Mouse (Mus musculus): Measurements from ENCODE around the gene Gm572. TPM values are rescaled to one million over a fixed set of nuclear protein-coding genes. Genes with fewer than 3 reads are reported as not detected.

Gm572 gene
- polyA plus RNA-seq (2012; rRNA removed), result not detected in 2 replicates

DNA sequence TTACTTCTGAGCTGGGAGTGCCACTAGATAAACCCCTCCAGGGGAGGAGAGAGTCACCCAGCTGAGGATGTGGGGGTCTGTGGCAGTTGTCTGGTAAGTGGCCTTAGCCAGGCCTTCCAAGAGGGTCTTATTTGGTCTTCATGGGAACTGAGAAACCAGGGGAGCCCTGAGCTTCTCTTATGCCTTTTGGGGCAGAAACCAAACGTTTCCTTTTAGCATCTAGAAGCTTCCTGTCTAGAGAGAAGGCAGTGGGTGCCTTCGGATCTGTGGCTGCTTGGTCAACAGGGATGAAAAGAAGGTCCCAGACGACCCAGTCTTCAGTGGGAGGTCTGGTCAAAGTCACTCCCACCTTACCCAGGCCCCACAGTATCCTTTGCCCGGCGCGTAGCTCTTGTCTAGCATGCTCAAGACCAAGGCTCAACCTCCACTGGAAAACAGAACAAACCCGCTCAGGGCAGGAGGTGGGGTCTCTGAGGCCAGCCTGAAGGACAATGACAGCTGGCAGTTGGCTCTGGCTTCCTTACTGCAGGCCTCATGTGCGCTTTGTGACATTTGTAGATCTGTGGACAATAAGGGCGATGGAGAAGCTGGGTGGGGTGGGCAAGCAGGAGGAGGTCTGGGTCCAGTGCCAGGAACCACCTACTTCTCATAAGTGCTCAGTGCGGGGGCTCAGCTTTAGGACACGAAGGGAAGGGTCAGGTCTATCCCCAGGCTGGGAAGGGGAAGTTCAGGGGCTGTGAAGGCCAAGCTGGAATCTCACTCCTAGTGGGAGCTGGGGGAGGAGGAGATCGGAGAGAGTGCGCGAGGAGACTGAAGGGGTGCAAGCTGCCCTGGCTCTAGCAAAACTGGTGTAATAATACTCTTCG is at the start of gene Gm572:
Gene Gm572 (plus strand): TSS at position 27 of the 866 bp plus-strand sequence.

DNA sequence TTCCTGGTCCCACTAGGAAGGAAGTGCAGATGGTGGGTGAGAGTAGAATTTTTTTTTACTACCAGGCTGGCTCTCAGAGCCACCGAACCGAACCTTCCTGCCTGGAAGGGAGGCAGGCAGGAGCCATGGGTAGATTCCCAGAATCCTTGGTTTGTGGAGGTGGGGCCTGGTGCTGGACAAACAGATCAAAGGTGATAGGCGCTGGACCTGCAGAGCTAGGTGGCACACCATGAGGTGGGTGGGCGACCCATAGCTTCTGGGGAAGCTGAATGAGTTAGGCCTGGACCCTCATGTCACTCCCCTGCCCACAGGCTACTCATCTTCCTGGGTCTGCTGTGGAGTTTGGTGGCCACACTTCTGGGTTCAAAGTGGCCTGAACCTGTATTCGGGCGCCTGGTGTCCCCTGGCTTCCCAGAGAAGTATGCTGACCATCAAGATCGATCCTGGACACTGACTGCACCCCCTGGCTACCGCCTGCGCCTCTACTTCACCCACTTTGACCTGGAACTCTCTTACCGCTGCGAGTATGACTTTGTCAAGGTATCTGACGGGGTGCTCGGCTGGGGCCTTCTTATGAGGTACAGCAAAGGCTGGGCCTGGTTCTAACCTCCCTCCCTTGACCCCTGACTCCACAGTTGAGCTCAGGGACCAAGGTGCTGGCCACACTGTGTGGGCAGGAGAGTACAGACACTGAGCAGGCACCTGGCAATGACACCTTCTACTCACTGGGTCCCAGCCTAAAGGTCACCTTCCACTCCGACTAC is 40.6 kb upstream of the Gm572 start, which contains the start of gene Masp2:
Gene Masp2 (plus strand): TSS at position 198 of the 764 bp plus-strand sequence.

DNA sequence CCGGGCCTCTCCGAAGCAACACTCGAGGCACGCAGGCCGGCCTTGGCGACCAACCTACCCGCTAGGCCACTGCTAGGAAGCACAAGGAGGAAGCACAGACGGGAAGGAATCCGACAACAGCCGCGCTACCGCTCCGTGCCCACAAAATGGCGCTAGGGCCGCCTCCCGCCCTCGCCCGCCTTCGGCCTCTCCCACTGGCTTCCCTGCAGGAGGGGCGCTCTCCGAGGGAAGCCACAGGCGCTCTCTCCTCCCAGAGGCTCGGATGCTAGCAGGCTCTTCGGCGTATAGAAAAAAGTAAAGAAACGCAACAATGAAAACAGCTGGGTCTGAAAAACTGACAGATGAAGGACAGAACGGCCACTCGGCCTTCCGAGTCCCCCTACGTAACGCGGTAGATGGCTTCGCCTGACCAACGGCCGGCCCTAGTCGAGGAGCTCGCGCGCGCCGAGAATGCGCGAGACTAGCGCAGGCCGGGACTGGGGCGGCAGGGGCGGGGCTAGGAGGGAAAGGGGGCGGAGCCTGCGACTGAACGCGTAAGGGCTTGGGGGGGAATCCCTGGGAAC is 16.4 kb upstream of the Gm572 start, which contains the start of gene Tardbp:
Gene Tardbp (minus strand): TSS at position 397 of the 563 bp plus-strand sequence.

Other genes starting within 250 kb of the Gm572 start
- 7.3 and 13.5 TPM in 2 replicates for gene Ubiad1, start 198.5 kb upstream of the Gm572 start, polyA plus RNA-seq (2012; rRNA removed)
- 23.6 and 26.5 TPM in 2 replicates for gene Mtor, start 194.7 kb upstream of the Gm572 start, polyA plus RNA-seq (2012; rRNA removed)
- 0.08 and 0.30 TPM in 2 replicates for gene Angptl7, start 142.9 kb upstream of the Gm572 start, polyA plus RNA-seq (2012; rRNA removed)
- gene Exosc10, start 84.9 kb upstream of the Gm572 start, polyA plus RNA-seq (2012; rRNA removed), result 62.2 and 62.3 TPM in 2 replicates
- 80.6 and 95.6 TPM in 2 replicates for gene Srm, start 51.8 kb upstream of the Gm572 start, polyA plus RNA-seq (2012; rRNA removed)
- 0.79 and 0.99 TPM in 2 replicates for gene Masp2, start 40.8 kb upstream of the Gm572 start, polyA plus RNA-seq (2012; rRNA removed)
- 866 and 932 TPM in 2 replicates for gene Tardbp, start 16.3 kb upstream of the Gm572 start, polyA plus RNA-seq (2012; rRNA removed)
- 5.3 and 5.7 TPM in 2 replicates for gene Casz1, start 161.1 kb downstream of the Gm572 start, polyA plus RNA-seq (2012; rRNA removed)